Mouse (Mus musculus) stomach, postnatal 0 days (tissue): Measurements from ENCODE around the gene Rnasek.

Source experiments
- CTCF ChIP-seq: IDR thresholded peaks from 2 replicates; pipeline ENCODE4 v1.5.1; 2016; ENCODE audit warnings: antibody characterized with exemption, low read depth, mild to moderate bottlenecking, moderate library complexity
- EP300 ChIP-seq: optimal IDR thresholded peaks from 2 replicates; pipeline ENCODE3; 2016; ENCODE audit warnings: antibody characterized with exemption

GRCm38 (mm10) chr11:70227661-70228245 is 11.9 kb downstream of the Rnasek start:
- TF ChIP-seq CTCF (no peak), EP300 (no peak)
